Mouse (Mus musculus): ENCODE data around the gene Apol7a. TPM values are rescaled to one million over a fixed set of nuclear protein-coding genes. Genes with fewer than 3 reads are reported as not detected.

Apol7a gene
- polyA plus RNA-seq, 1 experiment from 2014 or later: not detected

DNA sequence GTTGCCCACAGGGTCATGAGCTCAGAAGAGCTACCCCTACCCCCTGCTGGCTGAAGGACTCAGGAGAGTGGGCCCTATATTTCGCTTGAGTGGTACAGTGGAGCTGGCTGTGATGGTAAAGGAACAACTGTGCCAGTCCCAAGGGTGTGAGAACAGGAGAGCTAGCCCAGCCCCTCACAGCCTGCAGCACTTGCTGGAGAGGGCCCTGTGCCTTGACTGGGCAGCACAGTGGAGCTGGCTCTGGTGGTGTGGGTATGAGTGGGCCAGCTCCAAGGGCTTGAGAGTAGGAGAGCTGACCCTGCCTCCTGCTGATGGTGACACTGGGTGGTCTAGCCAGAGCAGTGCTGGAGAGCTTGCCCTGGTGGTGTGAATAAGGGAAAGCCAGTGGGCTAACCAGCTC, 16.0 kb downstream of the Apol7a start:
- Histone ChIP-seq H3K9me3 (replicated peaks; ENCODE audit: control insufficient read depth, low read length) (no peaks in the 10 kb centered on the region), H3K27me3 (ENCODE audit: control insufficient read depth, insufficient read depth, low read length) (no peaks in the 10 kb centered on the region), H3K9ac (replicated peaks; ENCODE audit: low read length) (no peak overlapping the region), H3K4me2 (ENCODE audit: low read depth, low read length) (no peak overlapping the region), H3K4me3 (ENCODE audit: low read depth, low read length) (no peak overlapping the region), H3K4me1 (ENCODE audit: control insufficient read depth, insufficient read depth, low read length) (no peaks in the 10 kb centered on the region), H3K36me3 (replicated peaks; ENCODE audit: control insufficient read depth, insufficient read depth, low read depth, low read length) (no peaks in the 10 kb centered on the region), H3K27ac (replicated peaks; ENCODE audit: low read depth, low read length) (no peak overlapping the region)
- WGBS: 71% methylated on average over 1 of the region's 1 CpGs
- DNase-seq (ENCODE audit: low spot score) (no peak), ATAC-seq (replicated peaks; ENCODE audit: insufficient number of reproducible peaks, low FRiP score, low TSS enrichment, low read depth) (no peak)

DNA sequence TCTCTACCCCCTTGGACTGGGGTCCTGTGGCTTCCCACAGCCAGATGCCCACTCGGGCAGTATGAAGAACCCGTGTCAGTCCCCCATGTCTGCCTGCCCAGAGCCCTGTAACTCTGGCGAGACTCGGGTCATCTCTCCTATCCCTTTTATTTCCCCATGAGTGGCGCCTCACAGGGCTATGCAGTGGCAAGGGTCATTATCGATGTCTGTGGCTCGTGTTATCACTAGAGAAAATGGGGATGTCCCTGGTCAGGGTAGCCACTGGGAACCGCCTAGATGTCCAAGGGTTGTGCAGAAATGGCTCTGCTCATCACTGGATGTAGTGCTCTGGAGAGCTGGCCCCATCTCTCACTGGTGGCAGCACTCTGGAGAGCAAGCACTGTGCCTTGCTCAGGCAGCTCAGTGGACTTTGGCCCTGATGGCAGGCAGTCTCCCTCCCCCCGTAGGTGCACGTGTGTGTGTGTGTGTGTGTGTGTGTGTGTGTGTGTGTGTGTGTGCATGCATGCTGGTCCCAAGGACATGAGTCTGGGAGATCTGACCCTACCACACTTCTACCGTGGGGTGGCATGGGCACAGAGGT, 16.5 kb downstream of the Apol7a start:
- H3K4me1 ChIP-seq (ENCODE audit: control insufficient read depth, insufficient read depth, low read length): no peaks in the 10 kb centered on the region
- ATAC-seq (replicated peaks; ENCODE audit: insufficient number of reproducible peaks, low FRiP score, low TSS enrichment, low read depth) (no peak), DNase-seq (ENCODE audit: low spot score) (no peak)
- no peaks in the 10 kb centered on the region for H3K36me3 ChIP-seq (replicated peaks; ENCODE audit: control insufficient read depth, insufficient read depth, low read depth, low read length)
- no peak overlapping the region for H3K27ac ChIP-seq (replicated peaks; ENCODE audit: low read depth, low read length)
- H3K9ac ChIP-seq (replicated peaks; ENCODE audit: low read length): no peak overlapping the region
- no peak overlapping the region for H3K4me2 ChIP-seq (ENCODE audit: low read depth, low read length)
- H3K4me3 ChIP-seq (ENCODE audit: low read depth, low read length): no peak overlapping the region
- H3K27me3 ChIP-seq (ENCODE audit: control insufficient read depth, insufficient read depth, low read length): no peaks in the 10 kb centered on the region
- H3K9me3 ChIP-seq (replicated peaks; ENCODE audit: control insufficient read depth, low read length): no peaks in the 10 kb centered on the region
- WGBS: 90% methylated on average over 11 of the region's 11 CpGs

- DNase-seq (ENCODE audit: low spot score) (no peak), ATAC-seq (replicated peaks; ENCODE audit: insufficient number of reproducible peaks, low FRiP score, low TSS enrichment, low read depth) (no peak)
- Histone ChIP-seq H3K4me3 (ENCODE audit: low read depth, low read length) (no peak overlapping the region), H3K27me3 (ENCODE audit: control insufficient read depth, insufficient read depth, low read length) (no peaks in the 10 kb centered on the region), H3K9ac (replicated peaks; ENCODE audit: low read length) (no peak overlapping the region), H3K4me2 (ENCODE audit: low read depth, low read length) (no peak overlapping the region), H3K27ac (replicated peaks; ENCODE audit: low read depth, low read length) (no peak overlapping the region), H3K9me3 (replicated peaks; ENCODE audit: control insufficient read depth, low read length) (no peaks in the 10 kb centered on the region), H3K36me3 (replicated peaks; ENCODE audit: control insufficient read depth, insufficient read depth, low read depth, low read length) (no peaks in the 10 kb centered on the region), H3K4me1 (ENCODE audit: control insufficient read depth, insufficient read depth, low read length) (no peaks in the 10 kb centered on the region)
- WGBS: 86% methylated on average over 6 of the region's 6 CpGs
Observed at GRCm38 (mm10) chr15:77381481-77381880, 17.4 kb downstream of the Apol7a start.

GRCm38 (mm10) chr15:77379921-77380320, 19.0 kb downstream of the Apol7a start:
- H3K4me3 ChIP-seq (ENCODE audit: low read depth, low read length): no peak overlapping the region
- H3K27me3 ChIP-seq (ENCODE audit: control insufficient read depth, insufficient read depth, low read length): no peaks in the 10 kb centered on the region
- 39% methylated on average over 4 of the region's 4 CpGs for WGBS
- H3K4me2 ChIP-seq (ENCODE audit: low read depth, low read length): no peak overlapping the region
- DNase-seq (ENCODE audit: low spot score): no peak
- no peaks in the 10 kb centered on the region for H3K9me3 ChIP-seq (replicated peaks; ENCODE audit: control insufficient read depth, low read length)
- ATAC-seq (replicated peaks; ENCODE audit: insufficient number of reproducible peaks, low FRiP score, low TSS enrichment, low read depth): no peak
- no peaks in the 10 kb centered on the region for H3K4me1 ChIP-seq (ENCODE audit: control insufficient read depth, insufficient read depth, low read length)
- H3K27ac ChIP-seq (replicated peaks; ENCODE audit: low read depth, low read length): no peak overlapping the region
- H3K9ac ChIP-seq (replicated peaks; ENCODE audit: low read length): no peak overlapping the region
- H3K36me3 ChIP-seq (replicated peaks; ENCODE audit: control insufficient read depth, insufficient read depth, low read depth, low read length): no peaks in the 10 kb centered on the region

DNA sequence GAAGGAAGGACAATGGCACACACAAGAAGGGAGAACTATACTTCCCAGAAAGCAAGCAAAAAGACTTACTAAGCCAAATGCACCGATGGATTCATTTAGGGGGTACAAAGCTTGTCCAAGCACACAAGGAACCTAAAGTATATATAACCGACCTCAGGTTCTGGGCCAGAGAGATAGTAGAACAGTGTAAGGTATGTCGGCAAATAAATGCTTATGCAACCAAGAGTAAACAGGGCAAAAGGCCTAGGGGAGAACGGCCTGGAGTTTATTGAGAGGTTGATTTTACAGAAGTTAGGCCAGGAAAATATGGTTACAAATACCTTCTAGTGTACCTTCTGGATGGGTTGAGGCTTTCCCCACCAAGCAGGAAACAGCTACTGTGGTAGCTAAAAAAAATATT, 21.5 kb downstream of the Apol7a start:
- no peaks in the 10 kb centered on the region for H3K27me3 ChIP-seq (ENCODE audit: control insufficient read depth, insufficient read depth, low read length)
- 88% methylated on average over 4 of the region's 4 CpGs for WGBS
- DNase-seq (ENCODE audit: low spot score) (no peak), ATAC-seq (replicated peaks; ENCODE audit: insufficient number of reproducible peaks, low FRiP score, low TSS enrichment, low read depth) (no peak)
- H3K4me2 ChIP-seq (ENCODE audit: low read depth, low read length): no peak overlapping the region
- H3K4me1 ChIP-seq (ENCODE audit: control insufficient read depth, insufficient read depth, low read length): no peaks in the 10 kb centered on the region
- H3K27ac ChIP-seq (replicated peaks; ENCODE audit: low read depth, low read length): no peak overlapping the region
- no peak overlapping the region for H3K9ac ChIP-seq (replicated peaks; ENCODE audit: low read length)
- H3K9me3 ChIP-seq (replicated peaks; ENCODE audit: control insufficient read depth, low read length): no peaks in the 10 kb centered on the region
- no peak overlapping the region for H3K4me3 ChIP-seq (ENCODE audit: low read depth, low read length)
- no peaks in the 10 kb centered on the region for H3K36me3 ChIP-seq (replicated peaks; ENCODE audit: control insufficient read depth, insufficient read depth, low read depth, low read length)

DNA sequence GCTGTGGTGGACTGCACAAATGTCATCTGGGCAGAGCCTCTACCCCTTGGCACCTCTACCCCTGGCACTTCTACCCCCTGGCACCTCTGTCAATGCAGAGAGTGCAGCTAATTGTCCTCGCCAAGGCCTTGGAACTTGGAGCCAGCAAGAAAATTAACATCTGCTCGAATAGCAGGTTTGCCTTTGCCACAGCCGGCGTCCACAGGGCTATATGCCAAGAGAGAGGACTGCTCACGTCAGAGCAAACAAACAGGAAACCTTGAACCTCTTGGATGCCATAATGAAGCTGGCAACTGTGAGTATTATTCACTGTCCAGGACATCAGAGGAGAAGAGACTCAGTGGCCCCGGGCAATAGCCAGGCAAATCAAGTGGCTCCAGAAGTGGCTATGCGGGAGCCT, 22.0 kb downstream of the Apol7a start:
- 89% methylated on average over 7 of the region's 7 CpGs for WGBS
- no peak overlapping the region for H3K27ac ChIP-seq (replicated peaks; ENCODE audit: low read depth, low read length)

GRCm38 (mm10) chr15:77370588-77370987, 28.3 kb downstream of the Apol7a start:
- Histone ChIP-seq H3K36me3 (replicated peaks; ENCODE audit: control insufficient read depth, insufficient read depth, low read depth, low read length) (no peaks in the 10 kb centered on the region), H3K27ac (replicated peaks; ENCODE audit: low read depth, low read length) (no peak overlapping the region), H3K9me3 (replicated peaks; ENCODE audit: control insufficient read depth, low read length) (no peaks in the 10 kb centered on the region), H3K4me1 (ENCODE audit: control insufficient read depth, insufficient read depth, low read length) (peaks cover 9% of the 10 kb centered on the region), H3K4me2 (ENCODE audit: low read depth, low read length) (no peak overlapping the region), H3K9ac (replicated peaks; ENCODE audit: low read length) (no peak overlapping the region), H3K27me3 (ENCODE audit: control insufficient read depth, insufficient read depth, low read length) (no peaks in the 10 kb centered on the region), H3K4me3 (ENCODE audit: low read depth, low read length) (no peak overlapping the region)
- ATAC-seq (replicated peaks; ENCODE audit: insufficient number of reproducible peaks, low FRiP score, low TSS enrichment, low read depth) (no peak), DNase-seq (ENCODE audit: low spot score) (no peak)
- 91% methylated on average over 8 of the region's 8 CpGs for WGBS

More for the DNA sequence above, 22.0 kb downstream of the Apol7a start:
- Histone ChIP-seq H3K9ac (replicated peaks; ENCODE audit: low read length) (no peak overlapping the region), H3K4me1 (ENCODE audit: control insufficient read depth, insufficient read depth, low read length) (no peaks in the 10 kb centered on the region), H3K36me3 (replicated peaks; ENCODE audit: control insufficient read depth, insufficient read depth, low read depth, low read length) (no peaks in the 10 kb centered on the region), H3K9me3 (replicated peaks; ENCODE audit: control insufficient read depth, low read length) (no peaks in the 10 kb centered on the region), H3K4me2 (ENCODE audit: low read depth, low read length) (no peak overlapping the region), H3K27me3 (ENCODE audit: control insufficient read depth, insufficient read depth, low read length) (no peaks in the 10 kb centered on the region), H3K4me3 (ENCODE audit: low read depth, low read length) (no peak overlapping the region)
- DNase-seq (ENCODE audit: low spot score) (no peak), ATAC-seq (replicated peaks; ENCODE audit: insufficient number of reproducible peaks, low FRiP score, low TSS enrichment, low read depth) (no peak)

DNA sequence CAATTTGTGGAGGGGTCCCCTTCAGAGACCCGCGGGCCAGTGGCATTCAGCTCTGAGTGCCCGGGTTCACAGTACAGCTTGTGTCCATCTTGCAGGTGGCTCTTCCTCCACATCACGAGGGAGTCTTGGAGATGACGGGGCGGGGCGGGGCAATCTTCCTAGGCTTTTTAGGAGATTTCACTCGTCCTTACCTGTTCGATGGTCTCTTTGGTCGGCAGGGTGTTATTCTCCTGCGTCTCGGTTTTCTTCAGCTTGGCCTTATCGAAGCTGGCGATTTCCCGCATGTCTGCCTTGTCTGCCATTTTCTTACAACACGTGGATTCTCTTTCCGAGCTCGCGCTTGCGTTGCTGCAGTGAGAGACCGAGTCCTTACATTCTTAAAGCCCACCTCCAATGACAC, 28.9 kb downstream of the Apol7a start:
- H3K4me3 ChIP-seq (ENCODE audit: low read depth, low read length): no peak overlapping the region
- no peak overlapping the region for H3K9ac ChIP-seq (replicated peaks; ENCODE audit: low read length)
- 94% methylated on average over 21 of the region's 21 CpGs for WGBS
- DNase-seq (ENCODE audit: low spot score) (no peak), ATAC-seq (replicated peaks; ENCODE audit: insufficient number of reproducible peaks, low FRiP score, low TSS enrichment, low read depth) (no peak)
- no peak overlapping the region for H3K4me2 ChIP-seq (ENCODE audit: low read depth, low read length)
- no peaks in the 10 kb centered on the region for H3K9me3 ChIP-seq (replicated peaks; ENCODE audit: control insufficient read depth, low read length)
- H3K27me3 ChIP-seq (ENCODE audit: control insufficient read depth, insufficient read depth, low read length): no peaks in the 10 kb centered on the region
- no peaks in the 10 kb centered on the region for H3K36me3 ChIP-seq (replicated peaks; ENCODE audit: control insufficient read depth, insufficient read depth, low read depth, low read length)
- peaks cover 9% of the 10 kb centered on the region for H3K4me1 ChIP-seq (ENCODE audit: control insufficient read depth, insufficient read depth, low read length)
- no peak overlapping the region for H3K27ac ChIP-seq (replicated peaks; ENCODE audit: low read depth, low read length)

Data from embryonic facial prominence, embryonic 11.5 days (tissue).